Mouse (Mus musculus): ENCODE measurements around the gene Gpatch3. TPM values are rescaled to one million over a fixed set of nuclear protein-coding genes. Genes with fewer than 3 reads are reported as not detected.

Gpatch3 gene
- 26.4 TPM for polyA plus RNA-seq (2017; shearing (Covaris generic))

DNA sequence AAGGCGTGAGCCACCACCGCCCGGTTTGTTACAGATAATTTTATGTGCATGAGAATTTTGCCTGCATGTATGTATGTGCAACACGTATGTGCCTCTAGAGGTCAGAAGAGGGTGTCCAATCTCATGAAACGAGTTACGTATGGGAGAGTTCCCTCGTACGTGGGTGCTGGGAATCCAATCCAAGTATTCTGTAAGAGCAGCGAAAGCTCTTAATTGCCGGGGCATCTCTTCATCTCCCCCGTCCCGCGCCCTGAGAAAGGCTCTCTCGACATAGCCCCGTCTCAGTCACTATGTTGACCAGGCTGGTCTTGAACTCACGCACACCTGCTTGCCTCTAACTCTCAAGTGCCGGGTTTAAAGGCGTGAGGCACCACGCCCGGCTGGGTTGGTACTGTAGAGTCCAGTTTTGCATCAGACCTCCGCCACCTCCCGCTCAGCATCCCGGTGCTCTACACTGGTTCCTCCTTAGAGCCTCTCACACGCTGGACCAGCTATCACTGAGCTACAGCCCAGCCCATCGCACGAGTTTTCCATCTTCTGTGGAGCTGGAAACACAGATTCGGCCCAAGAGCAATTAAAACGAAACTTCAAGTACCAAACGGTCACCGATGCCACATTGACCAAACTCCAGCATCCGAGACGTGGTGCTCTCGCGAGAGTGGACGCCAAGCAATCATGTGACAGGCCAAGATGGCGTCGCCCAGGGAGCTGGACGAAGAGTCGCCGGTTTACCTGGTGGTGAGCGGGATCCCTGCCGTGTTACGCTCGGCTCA is at the start of gene Gpatch3:
TSS of gene Gpatch3 (plus strand) at position 676 of the 773 bp plus-strand sequence.

DNA sequence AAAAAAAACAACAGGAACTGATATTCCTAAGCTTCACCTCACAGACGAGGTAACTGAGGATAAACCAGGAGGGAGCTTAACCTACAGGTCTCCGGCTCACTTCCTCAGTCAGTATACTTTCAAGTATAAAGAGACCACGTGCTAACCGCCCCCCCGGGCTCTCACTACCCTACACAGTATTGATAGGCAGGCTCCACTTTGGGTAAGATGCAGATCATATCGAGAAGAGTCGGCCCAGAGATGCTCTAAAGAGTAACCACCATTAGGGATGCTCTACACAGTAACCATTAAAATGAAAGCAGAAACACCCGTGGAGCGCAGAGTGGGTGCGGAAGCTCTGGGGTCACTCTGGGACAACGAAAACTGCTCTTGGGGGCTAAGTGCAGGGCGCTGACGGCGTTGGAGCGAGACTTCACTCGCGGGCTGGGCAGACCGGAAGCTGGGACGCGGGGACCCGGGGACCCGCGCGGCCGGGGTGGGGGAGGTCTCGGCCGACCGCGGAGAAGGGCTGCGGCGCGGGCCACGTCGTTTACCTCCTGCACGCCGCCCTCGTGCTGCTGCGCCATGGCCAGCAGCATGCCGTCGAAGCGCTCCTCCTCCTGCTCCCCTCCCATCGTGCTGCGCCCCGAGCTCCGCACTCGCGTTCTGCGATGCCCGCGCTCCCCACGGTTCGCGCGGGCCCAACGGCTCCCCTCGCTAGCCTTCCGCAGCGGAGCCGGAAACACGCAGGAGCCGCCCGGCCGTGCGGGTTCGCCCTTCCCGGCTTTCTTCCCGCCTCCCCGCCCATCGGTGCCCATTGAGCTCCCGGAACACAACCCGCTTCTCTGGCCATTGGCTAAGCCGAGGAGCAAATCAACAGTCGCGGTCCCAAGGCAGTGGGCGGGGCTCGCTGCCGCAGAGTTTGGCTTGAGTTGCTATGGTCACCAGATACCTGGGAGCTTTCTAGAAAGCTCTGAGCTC is 29.0 kb upstream of the Gpatch3 start, which contains the start of gene Nudc:
TSS of gene Nudc (minus strand) at position 725 of the 960 bp plus-strand sequence.

GRCm38 (mm10) chr4:133552768-133553447 is 21.6 kb upstream of the Gpatch3 start, which contains the start of gene Nr0b2:
Nr0b2 (plus strand) TSS chr4:133553376.

GRCm38 (mm10) chr4:133584059-133584951 is 9.8 kb downstream of the Gpatch3 start, which contains the start of gene Gpn2:
Gpn2 (plus strand) TSS chr4:133584362.

DNA sequence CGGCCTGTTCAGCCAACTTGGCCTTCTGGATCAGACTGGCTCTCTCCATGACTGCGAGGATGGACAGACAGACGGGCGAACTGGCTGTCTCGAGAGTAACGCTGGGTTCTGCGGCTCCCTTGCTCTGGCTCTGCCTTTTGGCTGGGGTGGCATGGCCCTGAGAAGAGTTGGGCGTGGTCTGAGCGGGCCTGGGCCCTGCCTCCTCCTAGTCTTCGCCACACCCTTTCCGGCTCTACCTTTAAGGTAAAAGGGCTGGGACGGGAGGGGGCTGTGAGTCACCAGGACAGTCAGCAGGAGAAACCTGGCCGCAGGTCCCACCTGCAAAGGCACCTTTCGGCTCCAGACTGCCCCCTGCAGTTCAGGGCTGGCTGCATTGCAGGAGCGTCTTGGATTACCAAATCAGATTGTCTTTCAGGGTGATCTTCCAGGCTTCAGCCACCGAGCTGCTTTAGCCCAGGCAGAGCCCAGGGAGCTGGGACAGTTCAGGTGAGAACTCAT is 27.2 kb downstream of the Gpatch3 start, which contains the start of gene Sfn:
TSS of gene Sfn (minus strand) at position 448 of the 498 bp plus-strand sequence.

Other genes starting within 250 kb of the Gpatch3 start
- gene Wdtc1, start 221.3 kb upstream of the Gpatch3 start, polyA plus RNA-seq (2017; shearing (Covaris generic)) = 7.5 TPM
- gene Slc9a1, start 205.0 kb upstream of the Gpatch3 start, polyA plus RNA-seq (2017; shearing (Covaris generic)) = 25.3 TPM
- gene Tent5b, start 94.6 kb upstream of the Gpatch3 start, polyA plus RNA-seq (2017; shearing (Covaris generic)) = not detected
- 0.21 TPM for gene Trnp1, start 76.2 kb upstream of the Gpatch3 start, polyA plus RNA-seq (2017; shearing (Covaris generic))
- not detected for gene Kdf1, start 55.8 kb upstream of the Gpatch3 start, polyA plus RNA-seq (2017; shearing (Covaris generic))
- gene Nudc, start 28.7 kb upstream of the Gpatch3 start, polyA plus RNA-seq (2017; shearing (Covaris generic)) = 134 TPM
- gene Nr0b2, start 21.4 kb upstream of the Gpatch3 start, polyA plus RNA-seq (2017; shearing (Covaris generic)) = not detected
- 11.9 TPM for gene Gpn2, start 9.6 kb downstream of the Gpatch3 start, polyA plus RNA-seq (2017; shearing (Covaris generic))
- 24.0 TPM for gene Sfn, start 27.4 kb downstream of the Gpatch3 start, polyA plus RNA-seq (2017; shearing (Covaris generic))
- 221 TPM for gene Zdhhc18, start 75.4 kb downstream of the Gpatch3 start, polyA plus RNA-seq (2017; shearing (Covaris generic))
- gene Pigv, start 97.9 kb downstream of the Gpatch3 start, polyA plus RNA-seq (2017; shearing (Covaris generic)) = 16.9 TPM
- 64.5 TPM for gene Arid1a, start 182.0 kb downstream of the Gpatch3 start, polyA plus RNA-seq (2017; shearing (Covaris generic))